Mouse (Mus musculus): ENCODE data around the gene Arhgef18.

- TF ChIP-seq CTCF (conservative IDR thresholded peaks at IDR 0.05; ENCODE audit: low read length) (no peak), POU5F1 (IDR thresholded peaks at IDR 0.05; ENCODE audit: borderline replicate concordance, low read length) (no peak), NANOG (IDR thresholded peaks at IDR 0.05; ENCODE audit: borderline replicate concordance, low read length) (no peak)
Measured at GRCm38 (mm10) chr8:3480221-3480785, 87.5 kb downstream of the Arhgef18 start.

Data from E14TG2a.4 (cell line).